Mouse (Mus musculus) lung, embryonic 16.5 days (tissue): Measurements from ENCODE around the gene Ube2l6. TPM values are rescaled to one million over a fixed set of nuclear protein-coding genes. Genes with fewer than 3 reads are reported as not detected.
"Not testable (repeated sequence)": the region's sequence is repeated elsewhere in the genome, so short reads cannot be mapped to it uniquely, and the experiment has no call there.

ENCODE experiments used
- ATAC-seq: fragments of 200-750 bp; cut with Nextera tagmentation; 2 replicates; pipeline ENCODE4 v1.8.0; 2017; ENCODE audit warnings: low read depth, mild to moderate bottlenecking, moderate library complexity
- H3K27ac ChIP-seq: fragments of 300-500 bp; sonication (generic); 2 replicates; pipeline ENCODE4 v1.5.1; 2014; ENCODE audit warnings: mild to moderate bottlenecking, control low read depth, low read length
- H3K27me3 ChIP-seq: fragments of 300-500 bp; sonication (generic); 2 replicates; pipeline ENCODE4 v1.6.1; 2014; ENCODE audit warnings: low read depth, low read length, mixed read lengths; ENCODE audit not compliant: control insufficient read depth, insufficient read depth
- H3K36me3 ChIP-seq: fragments of 300-500 bp; sonication (generic); 2 replicates; pipeline ENCODE4 v1.6.1; 2014; ENCODE audit warnings: low read length; ENCODE audit not compliant: control insufficient read depth, insufficient read depth
- H3K4me1 ChIP-seq: fragments of 300-500 bp; sonication (generic); replicated peaks from 2 replicates; pipeline ENCODE4 v1.6.1; 2014; ENCODE audit warnings: low read length, mixed read lengths; ENCODE audit not compliant: control insufficient read depth, insufficient read depth
- H3K4me2 ChIP-seq: fragments of 300-500 bp; sonication (generic); 2 replicates; pipeline ENCODE4 v1.6.1; 2014; ENCODE audit warnings: low read depth, low read length, control low read depth
- H3K4me3 ChIP-seq: fragments of 300-500 bp; sonication (generic); 2 replicates; pipeline ENCODE4 v1.5.1; 2014; ENCODE audit warnings: mild to moderate bottlenecking, low read length, control low read depth
- H3K9ac ChIP-seq: fragments of 300-500 bp; sonication (generic); 2 replicates; pipeline ENCODE4 v1.6.1; 2014; ENCODE audit warnings: low read length, control low read depth
- H3K9me3 ChIP-seq: fragments of 300-500 bp; sonication (generic); 2 replicates; pipeline ENCODE4 v1.6.1; 2016; ENCODE audit warnings: low read length; ENCODE audit not compliant: control insufficient read depth
- WGBS: fragments of 180-500 bp; shearing (Covaris S2); extraction: QIAGEN DNeasy Blood & Tissue Kit; methylation state at CpG from one replicate; pipeline ENCODE4 v1.1.7; 2014; 5-methylcytosine and 5-hydroxymethylcytosine counted together
- polyA plus RNA-seq: library from polyadenylated mRNA; unstranded; fragments of >200 nt; fragmentation: Nextera tagmentation; extraction: Ambion mirVana; gene quantifications from 2 replicates; pipeline ENCODE4 v1.2.1, GENCODE M21; 2015

The Ube2l6 gene
- polyA plus RNA-seq, 1 experiment from 2014 or later, result 76.0 TPM

- 61% methylated on average over 4 of the region's 4 CpGs for WGBS
- Histone ChIP-seq H3K27ac (no peak overlapping the region), H3K4me3 (no peak overlapping the region)
These were observed 1.7 kb downstream of the Ube2l6 start for GRCm38 (mm10) chr2:84800304-84800703.

DNA sequence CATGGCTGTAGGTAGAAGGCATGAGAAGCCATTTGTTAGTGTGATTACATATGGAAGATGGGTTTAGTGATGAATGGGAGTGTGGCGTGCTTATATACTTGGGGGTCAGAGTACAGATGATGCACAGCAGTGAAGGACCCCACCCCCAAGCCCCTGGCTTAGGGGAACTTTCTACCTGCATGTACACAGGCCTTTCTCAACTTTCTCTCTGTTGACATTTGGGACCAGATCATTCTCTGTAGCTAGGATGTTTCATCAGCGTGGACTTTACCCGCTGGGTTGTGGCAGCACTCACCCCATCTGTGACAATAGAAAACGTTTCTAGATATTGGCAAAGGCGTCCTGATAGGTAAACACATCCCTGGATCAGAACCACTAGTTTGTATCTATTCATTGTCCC is 2.6 kb downstream of the Ube2l6 start:
- not testable (repeated sequence) for H3K27ac ChIP-seq, H3K27me3 ChIP-seq, ATAC-seq, H3K4me1 ChIP-seq, H3K4me2 ChIP-seq, H3K9ac ChIP-seq, H3K9me3 ChIP-seq, H3K4me3 ChIP-seq, H3K36me3 ChIP-seq
- WGBS, result 63% methylated on average over 5 of the region's 5 CpGs

More at GRCm38 (mm10) chr2:84800304-84800703, 1.7 kb downstream of the Ube2l6 start:
- H3K36me3 ChIP-seq, result no peaks in the 10 kb centered on the region
- H3K4me1 ChIP-seq, result no peaks in the 10 kb centered on the region
- ATAC-seq, result no peak
- H3K27me3 ChIP-seq, result no peaks in the 10 kb centered on the region
- H3K9ac ChIP-seq, result no peak overlapping the region
- no peak overlapping the region for H3K4me2 ChIP-seq
- H3K9me3 ChIP-seq, result no peaks in the 10 kb centered on the region

DNA sequence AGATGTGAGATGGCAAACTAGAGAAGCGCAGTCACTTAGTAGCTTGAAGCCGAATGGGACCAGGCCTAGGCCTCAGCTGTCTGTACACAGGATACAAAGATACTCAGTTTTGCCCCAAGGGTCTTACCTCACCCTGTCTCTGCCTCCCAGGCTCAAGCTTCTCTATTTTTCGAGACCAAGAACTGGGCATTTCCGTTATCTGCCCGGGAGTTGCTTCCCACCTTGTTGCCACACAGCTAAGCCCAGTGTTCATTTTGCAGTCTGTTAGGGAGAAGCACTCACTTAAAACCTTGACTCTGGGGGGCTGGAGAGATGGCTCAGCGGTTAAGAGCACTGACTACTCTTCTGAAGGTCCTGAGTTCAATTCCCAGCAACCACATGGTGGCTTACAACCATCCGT is 5.3 kb downstream of the Ube2l6 start:
- ATAC-seq, result no peak
- Histone ChIP-seq H3K4me3 (no peak overlapping the region), H3K27ac (no peak overlapping the region), H3K9ac (no peak overlapping the region), H3K36me3 (no peaks in the 10 kb centered on the region), H3K4me1 (no peaks in the 10 kb centered on the region), H3K9me3 (no peaks in the 10 kb centered on the region), H3K4me2 (no peak overlapping the region), H3K27me3 (no peaks in the 10 kb centered on the region)
- 86% methylated on average over 7 of the region's 7 CpGs for WGBS

- H3K9me3 ChIP-seq, result no peaks in the 10 kb centered on the region
- no peak overlapping the region for H3K27ac ChIP-seq
- ATAC-seq, result no peak
- H3K4me3 ChIP-seq, result no peak overlapping the region
- no peak overlapping the region for H3K4me2 ChIP-seq
- peaks cover 4% of the 10 kb centered on the region for H3K4me1 ChIP-seq
- H3K27me3 ChIP-seq, result no peaks in the 10 kb centered on the region
- no peak overlapping the region for H3K9ac ChIP-seq
- H3K36me3 ChIP-seq, result no peaks in the 10 kb centered on the region
- 49% methylated on average over 5 of the region's 5 CpGs for WGBS
These were observed 7.9 kb downstream of the Ube2l6 start for GRCm38 (mm10) chr2:84806546-84806945.

- no peak for ATAC-seq
These were observed 10.7 kb downstream of the Ube2l6 start for GRCm38 (mm10) chr2:84809330-84809729.

GRCm38 (mm10) chr2:84810526-84810885 is 11.9 kb downstream of the Ube2l6 start:
- peak overlapping the region; percentile 63 for H3K4me2 ChIP-seq
- no peak overlapping the region for H3K9ac ChIP-seq
- no peak overlapping the region for H3K4me3 ChIP-seq
- H3K36me3 ChIP-seq, result no peaks in the 10 kb centered on the region
- 75% methylated on average over 6 of the region's 6 CpGs for WGBS
- no peaks in the 10 kb centered on the region for H3K9me3 ChIP-seq
- H3K4me1 ChIP-seq, result peaks cover 6% of the 10 kb centered on the region
- H3K27me3 ChIP-seq, result no peaks in the 10 kb centered on the region
- peak; percentile 22; the same call in 1 of the 2 replicates for ATAC-seq
- H3K27ac ChIP-seq, result no peak overlapping the region

More at GRCm38 (mm10) chr2:84809330-84809729, 10.7 kb downstream of the Ube2l6 start:
- H3K9me3 ChIP-seq, result no peaks in the 10 kb centered on the region
- no peak overlapping the region for H3K27ac ChIP-seq
- peaks cover 6% of the 10 kb centered on the region for H3K4me1 ChIP-seq
- no peak overlapping the region for H3K9ac ChIP-seq
- H3K36me3 ChIP-seq, result no peaks in the 10 kb centered on the region
- H3K4me3 ChIP-seq, result no peak overlapping the region
- no peaks in the 10 kb centered on the region for H3K27me3 ChIP-seq
- no peak overlapping the region for H3K4me2 ChIP-seq

DNA sequence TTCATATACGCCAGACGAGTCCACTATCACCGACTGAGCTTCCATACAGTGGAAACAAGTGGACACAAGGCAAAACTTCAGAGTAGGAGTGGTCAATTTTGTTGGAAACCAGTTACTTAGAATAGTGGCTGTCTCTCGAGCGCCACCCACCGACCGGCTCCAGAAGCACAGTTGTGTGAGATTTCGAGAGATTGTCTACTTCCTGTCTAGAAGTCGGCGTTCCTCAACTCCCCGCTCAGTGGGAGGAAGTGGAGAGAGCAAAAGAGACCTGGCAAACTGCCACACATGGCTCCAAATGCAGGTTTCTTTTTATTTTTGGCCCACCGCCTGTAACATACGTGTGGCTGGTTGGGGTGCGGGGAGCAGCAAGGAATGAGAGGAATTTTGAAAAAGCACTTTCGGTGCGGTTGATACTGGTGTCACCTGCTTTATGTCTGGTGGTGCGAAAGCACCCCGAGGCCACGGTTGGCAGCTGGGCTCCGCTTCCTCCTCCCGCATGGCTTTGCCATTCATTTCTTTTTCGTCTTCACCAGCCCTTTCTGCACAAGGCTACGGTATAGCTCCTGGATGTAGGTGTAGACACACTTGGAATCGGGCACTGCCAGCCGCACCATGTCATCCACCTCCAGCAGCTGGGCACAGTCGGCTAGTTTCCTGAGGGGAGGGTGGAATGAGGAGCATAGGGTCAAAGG is 12.4 kb downstream of the Ube2l6 start:
- Histone ChIP-seq H3K4me1 (peaks cover 6% of the 10 kb centered on the region), H3K9ac (peak overlapping the region; percentile 54), H3K27ac (peak overlapping the region; percentile 29; the same call in 1 of the 2 replicates), H3K27me3 (no peaks in the 10 kb centered on the region), H3K9me3 (no peaks in the 10 kb centered on the region), H3K4me2 (peak overlapping the region; percentile 63), H3K36me3 (no peaks in the 10 kb centered on the region), H3K4me3 (peak overlapping the region; percentile 40)
- ATAC-seq, result peak; percentile 84
- 23% methylated on average over 26 of the region's 26 CpGs for WGBS

DNA sequence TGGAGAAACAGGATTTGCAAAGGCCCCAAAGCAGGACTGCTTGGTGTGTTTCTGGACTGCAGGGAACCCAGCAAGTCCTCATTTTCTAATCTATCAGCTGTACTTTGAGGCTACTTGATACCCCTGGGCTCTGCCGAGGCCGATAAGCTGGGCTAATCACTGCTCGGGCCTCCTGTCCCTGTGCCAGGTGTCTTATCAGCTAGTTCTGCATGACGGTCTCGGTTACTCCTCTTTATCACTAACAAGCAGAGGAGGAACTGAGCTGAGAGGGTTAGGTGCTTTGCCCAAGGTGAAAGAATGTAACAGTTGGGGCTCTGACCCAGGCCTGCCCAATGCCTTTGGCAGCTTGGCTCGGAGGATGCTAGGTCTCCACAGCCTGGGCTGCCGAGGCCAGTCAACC is 13.3 kb downstream of the Ube2l6 start:
- Histone ChIP-seq H3K4me2 (no peak overlapping the region), H3K4me3 (no peak overlapping the region), H3K27me3 (no peaks in the 10 kb centered on the region), H3K9ac (no peak overlapping the region), H3K36me3 (no peaks in the 10 kb centered on the region), H3K4me1 (peaks cover 6% of the 10 kb centered on the region), H3K9me3 (no peaks in the 10 kb centered on the region), H3K27ac (no peak overlapping the region)
- WGBS, result 35% methylated on average over 7 of the region's 7 CpGs
- ATAC-seq, result 0 out of 2 replicates have a peak, but pooled peaks have one; percentile 15

- no peaks in the 10 kb centered on the region for H3K27me3 ChIP-seq
- no peak overlapping the region for H3K9ac ChIP-seq
- H3K4me3 ChIP-seq, result no peak overlapping the region
- WGBS, result 81% methylated on average over 6 of the region's 6 CpGs
- H3K36me3 ChIP-seq, result no peaks in the 10 kb centered on the region
- no peak overlapping the region for H3K27ac ChIP-seq
- H3K9me3 ChIP-seq, result no peaks in the 10 kb centered on the region
- no peak for ATAC-seq
- no peak overlapping the region for H3K4me2 ChIP-seq
- H3K4me1 ChIP-seq, result peaks cover 6% of the 10 kb centered on the region
These were observed 14.0 kb downstream of the Ube2l6 start for GRCm38 (mm10) chr2:84812676-84813075.
